Mouse (Mus musculus): ENCODE results near the gene Gm16253.

The Gm16253 gene

DNA sequence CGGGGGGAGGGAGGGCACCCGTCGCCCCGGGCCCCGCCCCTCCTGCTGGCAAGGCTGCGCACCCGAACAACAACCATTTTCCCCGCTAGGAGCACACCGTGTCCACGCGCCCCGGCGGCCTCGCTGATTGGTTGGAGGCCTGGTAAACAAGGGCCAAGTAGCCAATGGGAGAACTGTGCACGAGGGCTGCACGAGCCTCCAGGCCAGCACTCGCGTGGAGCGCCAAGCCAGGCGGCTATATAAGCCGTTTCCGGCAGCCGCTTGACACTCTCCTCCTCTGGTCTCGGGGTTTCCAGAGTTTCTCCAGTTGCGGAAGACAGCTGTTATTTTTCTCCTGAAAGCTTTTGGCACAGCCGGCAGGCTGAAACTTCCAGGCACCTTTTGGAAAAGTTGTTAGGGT, 19.1 kb upstream of the Gm16253 start, which contains the start of gene Txnip:
TSS of gene Txnip (plus strand) at position 264 of the 400 bp plus-strand sequence.
- DNase-seq (ENCODE audit: low read depth, low spot score), result peak; percentile 99

- peak; percentile 44 for DNase-seq (ENCODE audit: low read depth, low spot score)
Measured at GRCm38 (mm10) chr3:96558159-96558558, 18.6 kb upstream of the Gm16253 start.

- no peak for DNase-seq (ENCODE audit: low read depth, low spot score)
Measured at GRCm38 (mm10) chr3:96558668-96559196, 18.1 kb upstream of the Gm16253 start.

- DNase-seq (ENCODE audit: low read depth, low spot score), result no peak
Measured at GRCm38 (mm10) chr3:96559398-96559910, 17.3 kb upstream of the Gm16253 start.

DNA sequence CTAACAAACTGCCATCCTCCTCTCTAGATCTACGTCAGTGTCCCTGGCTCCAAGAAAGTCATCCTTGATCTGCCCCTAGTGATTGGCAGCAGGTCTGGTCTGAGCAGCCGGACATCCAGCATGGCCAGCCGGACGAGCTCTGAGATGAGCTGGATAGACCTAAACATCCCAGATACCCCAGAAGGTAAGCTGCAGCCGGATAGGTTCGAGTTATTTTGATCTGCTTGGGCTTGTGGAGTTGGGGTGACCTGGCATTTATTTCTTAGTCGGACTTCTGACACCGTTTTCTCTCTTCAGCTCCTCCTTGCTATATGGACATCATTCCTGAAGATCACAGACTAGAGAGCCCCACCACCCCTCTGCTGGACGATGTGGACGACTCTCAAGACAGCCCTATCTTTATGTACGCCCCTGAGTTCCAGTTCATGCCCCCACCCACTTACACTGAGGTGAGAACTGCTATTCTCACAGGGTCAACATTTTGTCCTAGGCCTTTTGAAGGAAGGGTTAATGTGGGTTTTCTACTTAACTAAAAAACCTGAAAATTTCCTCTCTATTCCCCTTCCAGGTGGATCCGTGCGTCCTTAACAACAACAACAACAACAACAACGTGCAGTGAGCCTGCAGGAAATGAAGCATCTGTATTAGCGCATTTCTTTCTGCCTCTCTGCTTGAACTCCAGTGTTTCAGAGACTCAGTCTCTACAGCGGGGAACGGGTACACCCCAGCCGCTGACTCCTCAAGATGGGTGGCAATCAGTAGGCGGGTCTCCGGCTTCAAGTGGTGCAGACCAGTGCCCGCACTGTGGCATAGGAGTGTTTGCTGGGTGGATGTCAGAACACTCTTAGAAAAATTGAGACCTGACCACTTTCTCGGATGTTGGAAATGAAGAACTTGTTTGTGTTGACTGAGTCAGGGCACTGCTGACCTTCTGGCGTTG, 16.6 kb upstream of the Gm16253 start:
- DNase-seq (ENCODE audit: low read depth, low spot score), result no peak

- no peak for DNase-seq (ENCODE audit: low read depth, low spot score)
Measured at GRCm38 (mm10) chr3:96560881-96561668, 15.7 kb upstream of the Gm16253 start.

- DNase-seq (ENCODE audit: low read depth, low spot score), result no peak
Measured at GRCm38 (mm10) chr3:96561946-96562681, 14.7 kb upstream of the Gm16253 start.

GRCm38 (mm10) chr3:96563267-96563666, 13.5 kb upstream of the Gm16253 start:
- DNase-seq (ENCODE audit: low read depth, low spot score), result no peak

- DNase-seq (ENCODE audit: low read depth, low spot score), result peak; percentile 32
Measured at GRCm38 (mm10) chr3:96563911-96564632, 12.7 kb upstream of the Gm16253 start.

DNA sequence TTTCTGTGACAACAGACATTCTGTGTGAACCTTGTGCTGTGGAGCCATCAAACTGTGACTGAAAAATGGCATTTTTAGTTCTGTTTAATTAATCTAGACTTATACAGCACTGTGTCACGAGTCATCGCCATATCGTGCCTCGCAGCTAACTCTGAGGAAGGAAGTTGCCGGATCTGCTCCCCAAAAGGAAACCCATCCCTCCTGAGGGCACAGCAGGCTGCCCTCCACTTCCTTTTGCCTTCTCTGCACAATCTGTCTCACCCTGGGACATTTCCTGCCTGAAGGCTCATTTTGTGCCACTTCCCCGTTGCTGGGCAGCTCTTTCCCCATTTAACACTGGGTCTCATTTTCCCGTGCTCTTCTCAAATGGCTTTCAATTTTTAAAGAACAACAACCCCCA, 12.2 kb upstream of the Gm16253 start:
- DNase-seq (ENCODE audit: low read depth, low spot score), result no peak

- DNase-seq (ENCODE audit: low read depth, low spot score), result no peak
Measured at GRCm38 (mm10) chr3:96565105-96565504, 11.7 kb upstream of the Gm16253 start.

DNA sequence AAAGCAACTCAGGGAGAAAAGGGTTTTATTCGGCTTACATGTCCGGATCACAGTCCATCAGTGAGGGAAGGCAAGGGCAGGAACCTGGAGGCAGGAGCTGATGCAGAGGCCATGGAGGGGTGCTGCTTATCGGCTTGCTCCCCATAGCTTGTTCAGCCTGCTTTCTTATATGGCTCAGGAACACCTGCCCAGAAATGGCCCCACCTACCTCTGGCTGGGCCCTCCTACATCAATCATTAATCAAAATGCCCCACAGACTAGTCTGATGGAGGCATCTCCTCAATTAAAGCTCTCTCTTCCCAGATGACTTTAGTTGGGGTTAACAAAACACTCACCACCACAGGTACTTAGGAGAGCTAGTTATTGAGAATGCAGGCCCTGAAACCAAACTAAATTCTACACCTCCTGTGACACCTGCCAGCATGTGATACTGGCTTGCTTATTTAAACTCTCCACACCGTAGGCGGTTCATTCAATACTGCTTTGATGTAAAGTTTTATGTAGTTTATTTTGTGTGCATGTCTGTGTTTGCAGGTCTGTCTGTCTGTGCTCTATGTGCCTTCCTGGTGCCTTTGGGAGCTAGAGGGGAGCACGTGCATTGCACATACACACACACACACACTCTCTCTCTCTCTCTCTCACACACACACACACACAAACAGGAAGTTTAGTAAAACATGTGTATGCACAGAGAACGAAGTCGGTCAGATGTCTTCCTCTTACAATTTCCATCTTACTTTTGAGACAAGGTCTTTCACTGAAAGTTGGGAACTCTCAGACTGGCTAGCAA, 9.9 kb upstream of the Gm16253 start:
- no peak for DNase-seq (ENCODE audit: low read depth, low spot score)

DNA sequence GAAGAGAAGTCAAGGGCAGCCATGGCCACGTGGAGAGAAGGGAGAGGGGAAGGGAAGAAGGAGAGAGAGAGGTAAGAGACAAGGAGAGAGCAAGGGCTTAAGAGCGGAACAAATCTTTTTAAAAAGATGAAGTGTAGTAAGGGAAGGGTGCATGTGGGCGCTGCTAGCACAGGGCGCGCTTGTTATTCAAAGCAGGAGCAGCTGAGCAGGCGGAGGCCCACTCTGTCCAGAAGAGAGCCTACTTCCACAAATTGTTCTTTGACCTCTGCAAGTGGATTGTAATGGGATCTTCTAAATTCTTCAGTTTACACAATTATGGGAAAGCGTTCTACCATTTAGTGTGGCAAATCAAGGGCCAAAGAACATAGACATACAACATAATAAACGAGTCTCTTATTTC, 8.2 kb upstream of the Gm16253 start:
- DNase-seq (ENCODE audit: low read depth, low spot score), result no peak

DNA sequence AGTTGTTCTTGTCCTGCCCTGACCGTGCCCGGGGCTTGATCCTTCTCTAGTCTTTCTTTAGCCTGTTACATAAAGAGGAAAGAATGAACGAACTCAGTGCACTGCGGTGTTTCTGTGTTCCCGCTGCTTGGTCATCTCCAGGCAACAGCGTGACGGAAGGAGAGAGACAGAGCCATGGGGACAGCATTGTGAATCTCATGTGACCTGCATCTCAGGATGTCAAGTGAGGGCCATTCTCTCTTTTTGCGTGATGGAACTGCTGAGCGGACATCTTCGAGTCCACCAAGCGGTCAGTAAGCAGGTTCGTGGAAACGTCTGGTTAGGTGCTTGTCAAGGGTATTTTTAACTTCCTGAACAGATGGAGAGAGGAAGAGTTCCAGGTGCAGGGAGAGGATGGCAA, 7.3 kb upstream of the Gm16253 start:
- DNase-seq (ENCODE audit: low read depth, low spot score), result no peak

DNA sequence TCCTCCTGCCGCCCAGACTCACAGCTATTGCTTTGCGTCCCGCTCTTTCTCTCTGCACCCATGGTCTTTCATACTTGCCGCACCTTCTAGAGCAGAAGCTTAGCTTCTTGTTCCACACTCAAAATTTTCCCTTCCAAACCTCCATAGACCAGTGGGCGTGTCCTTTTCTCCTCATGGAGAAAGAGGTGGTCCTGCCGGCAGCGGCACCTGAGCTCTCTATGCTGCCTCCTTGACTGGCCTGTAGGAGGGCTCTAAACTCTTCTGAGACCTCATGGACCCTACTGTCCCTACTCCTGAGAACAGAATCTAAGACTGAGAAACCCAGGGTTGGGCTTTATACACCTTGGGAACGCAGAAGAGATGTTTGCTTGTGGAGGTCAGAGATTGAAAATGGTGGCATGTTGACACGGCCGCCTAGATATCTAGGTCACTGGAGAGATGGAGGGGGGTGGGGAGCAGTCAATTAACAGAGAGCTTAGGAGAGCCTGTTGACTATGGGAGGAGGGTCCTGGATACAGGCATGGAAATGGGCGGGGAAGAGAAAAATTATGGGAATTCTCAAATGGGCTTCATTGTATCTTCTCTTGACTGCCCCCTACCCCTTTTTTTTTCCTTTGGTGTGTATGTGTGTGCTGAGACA, 6.7 kb upstream of the Gm16253 start:
- DNase-seq (ENCODE audit: low read depth, low spot score), result no peak

DNA sequence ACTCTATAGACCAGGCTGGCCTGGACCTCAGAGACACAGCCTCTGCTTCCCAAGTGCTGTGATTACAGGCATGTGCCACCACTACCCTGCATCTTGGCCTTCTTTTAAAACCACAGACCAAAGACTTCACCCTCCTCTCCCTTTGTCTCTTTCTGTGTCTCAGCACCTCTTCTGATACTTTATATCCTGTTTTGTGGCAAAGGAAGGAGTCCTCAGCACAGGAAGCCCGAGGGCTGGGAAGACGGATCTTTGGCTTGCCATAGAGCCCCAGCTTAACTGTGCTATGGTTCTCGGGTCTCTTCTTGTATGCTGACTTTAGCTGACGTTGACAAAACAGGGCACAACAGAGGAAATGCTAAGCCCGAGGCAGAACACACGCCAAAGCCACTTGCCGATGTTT, 6.1 kb upstream of the Gm16253 start:
- no peak for DNase-seq (ENCODE audit: low read depth, low spot score)

DNA sequence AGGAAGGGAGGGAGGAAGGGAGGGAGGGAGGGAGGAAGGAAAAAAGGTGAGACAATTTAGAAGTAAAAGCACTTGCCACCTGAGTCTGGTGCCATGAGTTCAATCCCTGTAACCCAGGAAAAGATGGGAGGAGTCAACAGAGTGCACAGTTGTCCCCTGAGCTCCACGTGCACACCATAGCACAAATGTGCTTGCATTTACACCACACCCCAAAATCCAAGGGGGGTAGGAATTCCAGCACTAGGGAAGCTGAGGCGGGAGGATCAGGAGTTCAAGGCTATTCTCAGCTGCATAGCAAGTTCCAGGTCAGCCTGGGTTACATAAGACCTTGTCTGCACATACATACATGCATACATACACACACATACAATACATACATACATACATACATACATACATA, 5.4 kb upstream of the Gm16253 start:
- no peak for DNase-seq (ENCODE audit: low read depth, low spot score)

DNA sequence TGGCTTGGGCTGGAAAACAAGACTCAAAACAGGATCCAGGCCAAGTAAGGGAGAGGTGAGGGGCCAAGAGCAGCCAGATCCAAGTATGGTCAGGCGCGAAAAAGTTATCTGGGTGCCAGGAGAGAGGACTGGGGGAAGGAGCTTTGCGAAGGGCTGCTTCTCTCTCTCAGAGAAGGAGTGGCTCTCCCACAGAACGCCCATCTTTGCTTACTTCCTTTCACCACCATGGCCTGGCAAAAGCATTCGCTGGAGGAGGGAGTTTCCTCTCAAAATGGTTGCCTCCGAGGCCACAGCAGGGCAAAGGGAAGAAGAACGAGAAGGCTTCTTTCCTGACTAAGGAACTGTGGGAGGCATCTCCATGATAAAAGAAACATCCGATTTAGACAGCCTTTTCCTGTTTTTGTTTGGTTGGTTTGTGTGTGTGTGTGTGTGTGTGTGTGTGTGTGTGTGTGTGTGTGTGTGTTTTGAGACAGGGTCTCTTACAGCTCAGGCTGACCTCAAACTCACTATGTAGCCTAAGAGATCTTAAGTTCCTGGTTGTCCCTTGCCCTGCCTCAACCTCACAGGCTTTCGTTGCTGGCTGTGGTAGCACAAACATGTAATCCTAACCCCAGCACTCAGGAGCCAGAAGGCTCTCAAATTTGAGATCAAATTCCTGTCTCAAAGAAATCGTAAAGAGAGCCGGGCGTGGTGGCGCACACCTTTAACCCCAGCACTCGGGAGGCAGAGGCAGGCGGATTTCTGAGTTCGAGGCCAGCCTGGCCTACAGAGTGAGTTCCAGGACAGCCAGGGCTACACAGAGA, 4.7 kb upstream of the Gm16253 start:
- no peak for DNase-seq (ENCODE audit: low read depth, low spot score)

Data from 3T3-L1 (cell line).